Mouse (Mus musculus) bone marrow, adult 2 months (tissue): Measurements from ENCODE around the gene Lman2. TPM values are rescaled to one million over a fixed set of nuclear protein-coding genes. Genes with fewer than 3 reads are reported as not detected.

Source experiments
- H3K27ac ChIP-seq: fragments of 200-500 bp; 2 replicates; pipeline ENCODE4 v1.5.1; 2012; ENCODE audit warnings: low read depth, mild to moderate bottlenecking, control low read depth, inconsistent platforms, low read length; ENCODE audit not compliant: control insufficient read depth, poor library complexity, insufficient read depth
- H3K4me1 ChIP-seq: fragments of 200-500 bp; 2 replicates; pipeline ENCODE4 v1.6.1; 2011; ENCODE audit warnings: low read length; ENCODE audit not compliant: control insufficient read depth, insufficient read depth
- H3K4me3 ChIP-seq: fragments of 200-500 bp; replicated peaks from 2 replicates; pipeline ENCODE3; 2011; ENCODE audit warnings: mild to moderate bottlenecking, low read depth, low read length, control low read depth; ENCODE audit not compliant: control insufficient read depth
- CTCF ChIP-seq: fragments of 200-500 bp; IDR thresholded peaks from 2 replicates; pipeline ENCODE4 v1.5.1; 2011; ENCODE audit warnings: low read length, control low read depth; ENCODE audit not compliant: control insufficient read depth, insufficient read depth
- POLR2A ChIP-seq: fragments of 200-500 bp; IDR thresholded peaks from 2 replicates; pipeline ENCODE4 v1.6.1; 2011; ENCODE audit warnings: low read depth, mild to moderate bottlenecking, control low read depth, low read length, borderline replicate concordance; ENCODE audit not compliant: control insufficient read depth
- WGBS: fragments of 180-500 bp; shearing (Covaris S2); methylation state at CpG from one replicate; pipeline ENCODE4 v1.1.7; 2018; 5-methylcytosine and 5-hydroxymethylcytosine counted together
- polyA plus RNA-seq: library from polyadenylated mRNA; stranded (reverse); fragments of >200 nt; gene quantifications from 2 replicates; pipeline ENCODE4 v1.2.4, GENCODE M21; 2011; ENCODE audit warnings: low replicate concordance; ENCODE audit not compliant: missing spikeins, insufficient read depth, insufficient read length

The Lman2 gene
- polyA plus RNA-seq, 1 experiment, result 50.1 TPM

DNA sequence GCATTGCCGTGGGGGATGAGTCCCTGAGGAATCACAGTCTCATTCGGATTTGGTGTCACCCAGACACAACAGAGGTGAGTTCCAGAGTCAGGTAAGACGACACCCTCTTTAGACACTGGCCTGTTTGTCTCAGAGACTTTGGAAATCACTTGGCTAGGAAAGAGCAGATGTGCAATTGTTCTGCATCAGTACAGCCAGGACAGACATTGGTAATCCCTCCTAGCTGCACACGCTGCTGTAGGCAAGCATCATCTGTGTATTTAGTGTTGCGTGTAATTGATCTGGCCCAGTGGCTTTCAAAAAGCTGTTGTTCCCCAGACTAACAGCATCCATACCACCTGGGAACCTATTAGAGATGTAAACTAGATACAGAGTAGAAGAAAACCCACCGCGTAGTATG, 40.7 kb upstream of the Lman2 start:
- Histone ChIP-seq H3K4me3 (no peak overlapping the region), H3K4me1 (peaks cover 12% of the 10 kb centered on the region), H3K27ac (no peak overlapping the region)
- 75% methylated on average over 7 of the region's 7 CpGs for WGBS
- TF ChIP-seq POLR2A, result no peak
- no peak for TF ChIP-seq CTCF

DNA sequence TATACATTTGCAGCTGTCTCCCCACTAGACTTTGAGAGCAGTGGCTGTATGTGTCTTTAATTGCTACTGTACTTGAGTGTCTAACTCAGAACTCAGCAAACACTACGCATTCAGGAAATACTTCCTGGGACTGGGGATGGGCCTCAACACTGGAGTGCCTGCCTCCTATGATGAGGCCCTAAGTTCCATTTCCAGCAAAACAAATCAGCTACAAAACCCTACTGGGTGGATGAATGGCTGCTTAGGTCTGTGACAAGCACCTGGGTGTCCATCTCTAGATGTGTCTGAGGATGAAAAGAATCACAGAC, 37.4 kb upstream of the Lman2 start:
- Histone ChIP-seq H3K27ac (no peak overlapping the region), H3K4me3 (no peak overlapping the region), H3K4me1 (peaks cover 8% of the 10 kb centered on the region)
- WGBS, result 64% methylated on average over 1 of the region's 1 CpGs
- no peak for TF ChIP-seq POLR2A
- TF ChIP-seq CTCF, result no peak

DNA sequence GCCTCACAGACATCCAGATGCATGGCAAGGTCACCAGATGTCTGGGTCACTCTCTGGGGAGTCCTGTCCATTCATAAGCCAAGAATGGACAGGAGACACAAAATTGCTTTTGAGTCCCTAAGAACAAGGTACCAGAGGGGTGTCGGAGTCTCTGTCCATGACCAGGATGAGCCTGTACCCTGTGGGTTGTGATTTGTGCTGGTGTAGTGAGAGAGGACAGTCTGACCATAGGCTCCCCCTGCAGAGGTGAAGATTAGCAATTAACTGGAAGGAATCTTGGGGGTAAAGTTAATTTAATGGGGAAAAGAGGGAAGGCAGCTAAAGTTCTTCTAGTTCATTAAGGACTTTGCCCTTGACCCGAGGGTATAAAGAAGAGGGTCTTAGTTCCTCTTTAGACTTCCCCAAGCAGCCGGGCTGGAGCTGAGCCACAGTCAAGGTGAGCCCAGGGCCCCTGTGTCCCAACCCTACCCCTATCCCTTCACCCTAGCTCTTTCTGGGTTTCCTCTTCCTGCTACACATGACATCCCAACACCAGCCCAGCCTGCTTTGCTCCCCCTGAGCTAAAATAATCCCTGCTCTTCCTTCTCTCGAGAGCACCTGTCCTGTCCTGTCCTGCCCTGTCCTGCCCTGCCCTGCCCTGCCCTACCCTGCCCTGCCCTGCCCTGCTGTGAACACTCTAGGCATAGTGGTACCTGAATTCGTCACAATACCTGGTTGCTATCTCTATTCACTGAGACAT, 36.9 kb upstream of the Lman2 start:
- Histone ChIP-seq H3K27ac (no peak overlapping the region), H3K4me1 (peaks cover 5% of the 10 kb centered on the region), H3K4me3 (no peak overlapping the region)
- TF ChIP-seq CTCF, result no peak
- TF ChIP-seq POLR2A, result no peak
- WGBS, result 27% methylated on average over 5 of the region's 5 CpGs

DNA sequence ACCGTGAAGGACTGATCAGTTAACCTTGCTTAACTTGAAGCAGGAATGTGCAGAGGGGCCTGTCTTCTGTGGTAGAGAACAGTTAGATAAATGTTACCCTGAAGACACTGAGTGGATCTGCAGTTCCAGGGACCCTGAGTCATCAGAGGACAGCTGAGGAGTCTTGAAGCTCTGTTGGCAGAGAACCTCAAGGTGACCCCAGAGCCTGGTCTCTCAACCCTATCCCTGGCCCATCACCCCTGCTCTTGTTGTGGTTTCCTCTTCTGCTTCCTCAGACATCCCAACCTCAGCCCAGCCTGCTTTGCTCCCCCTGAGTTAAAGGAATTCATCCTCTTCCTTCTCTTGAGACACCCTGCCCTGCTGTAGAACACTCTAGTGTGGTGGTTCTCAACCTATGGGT, 35.5 kb upstream of the Lman2 start, which contains the start of gene Slc34a1:
Slc34a1 (plus strand) TSS at position 100 of the 400 bp plus-strand sequence.
- H3K4me3 ChIP-seq, result no peak within 1 kb of the TSS
- TF ChIP-seq CTCF (no peak), POLR2A (no peak)
- H3K27ac ChIP-seq, result no peak within 1 kb of the TSS
- peaks cover 2% of the 10 kb centered on the region for H3K4me1 ChIP-seq
- WGBS, result 29% methylated on average over 1 of the region's 1 CpGs

DNA sequence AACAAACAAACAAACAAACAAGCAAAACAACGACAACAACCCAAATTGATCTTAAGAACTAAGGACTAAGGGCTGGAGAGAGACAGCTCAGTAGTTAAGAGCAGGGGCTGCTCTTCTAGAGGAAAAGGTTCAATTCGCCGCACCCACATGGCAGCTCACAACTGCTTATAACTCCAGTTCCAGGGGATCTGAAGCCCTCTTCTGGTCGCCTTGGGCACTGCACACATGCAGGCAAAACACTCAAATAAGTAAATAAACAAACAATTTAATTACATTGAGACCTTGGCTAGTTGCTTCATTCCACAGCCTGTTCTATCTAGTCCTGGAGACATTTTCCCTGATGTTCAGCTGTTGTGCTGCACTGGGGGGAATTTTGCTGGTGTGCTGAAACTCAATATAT, 30.4 kb upstream of the Lman2 start:
- TF ChIP-seq CTCF (peak; percentile 58; the same call in 1 of the 2 replicates), POLR2A (no peak)
- WGBS, result 73% methylated on average over 4 of the region's 4 CpGs
- Histone ChIP-seq H3K4me3 (no peak overlapping the region), H3K27ac (no peak overlapping the region), H3K4me1 (no peaks in the 10 kb centered on the region)

DNA sequence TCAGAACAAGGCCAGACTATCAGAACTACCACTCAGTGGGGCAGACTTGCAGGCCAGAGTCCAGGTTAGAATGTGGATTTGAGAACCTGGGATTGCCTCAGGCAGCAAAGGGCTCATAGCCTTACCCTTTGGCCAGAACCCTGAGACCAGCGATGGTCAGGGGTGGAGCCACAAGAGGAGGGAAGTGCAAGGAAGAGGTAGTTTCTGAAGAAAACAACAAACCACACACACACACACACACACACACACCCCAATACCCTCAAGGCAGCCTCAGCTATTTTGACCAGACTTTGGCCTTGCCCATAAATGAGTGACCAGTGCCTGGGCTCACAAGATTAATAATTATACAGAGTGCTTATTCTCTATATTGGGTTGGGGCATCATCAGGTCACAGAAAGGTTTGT, 29.0 kb upstream of the Lman2 start:
- Histone ChIP-seq H3K27ac (no peak overlapping the region), H3K4me3 (no peak overlapping the region), H3K4me1 (no peaks in the 10 kb centered on the region)
- 22% methylated on average over 1 of the region's 1 CpGs for WGBS
- TF ChIP-seq POLR2A, result no peak
- no peak for TF ChIP-seq CTCF

DNA sequence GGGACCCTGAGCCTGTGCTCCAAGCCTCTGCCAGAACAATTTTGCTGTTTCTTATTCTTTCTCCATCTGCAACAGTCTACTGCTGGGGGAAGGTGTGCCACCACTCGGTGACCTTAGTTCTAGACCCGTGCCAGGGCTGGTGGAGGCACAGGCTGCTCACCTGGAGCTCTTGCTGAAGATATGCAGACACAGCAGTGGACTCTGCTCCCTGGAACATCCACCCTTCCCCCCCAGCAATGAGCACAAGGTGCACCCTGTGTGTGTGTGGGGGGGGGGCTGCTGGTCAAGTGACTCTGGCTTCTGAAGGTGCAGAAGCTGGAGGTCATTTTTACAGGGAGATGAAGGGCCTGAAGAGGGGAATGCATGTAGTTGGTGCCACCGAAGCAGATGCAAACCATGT, 28.1 kb upstream of the Lman2 start:
- Histone ChIP-seq H3K4me3 (no peak overlapping the region), H3K27ac (no peak overlapping the region), H3K4me1 (no peaks in the 10 kb centered on the region)
- no peak for TF ChIP-seq CTCF
- WGBS, result 84% methylated on average over 3 of the region's 3 CpGs

DNA sequence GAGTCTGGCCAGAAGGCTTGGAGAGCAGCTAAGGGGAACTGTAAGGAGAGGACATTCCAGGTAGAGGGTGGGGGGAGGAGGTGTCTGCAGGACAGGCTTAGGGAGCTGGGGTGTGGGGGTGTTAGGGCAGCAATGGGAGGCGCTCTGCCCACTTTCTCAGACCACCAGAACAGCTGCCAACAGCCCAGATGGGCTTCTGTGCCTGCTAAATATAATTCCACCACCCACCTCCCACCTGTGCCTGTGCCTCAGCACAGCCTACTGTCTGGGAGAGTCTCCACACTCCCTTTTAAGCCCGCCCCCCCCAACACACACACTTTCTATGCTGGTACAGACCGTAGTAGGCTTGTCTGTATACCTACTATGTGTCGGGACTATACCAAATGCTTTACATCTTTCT, 19.2 kb upstream of the Lman2 start:
- no peak overlapping the region for H3K27ac ChIP-seq
- WGBS, result 87% methylated on average over 4 of the region's 4 CpGs
- H3K4me3 ChIP-seq, result no peak overlapping the region
- no peaks in the 10 kb centered on the region for H3K4me1 ChIP-seq
- TF ChIP-seq CTCF, result no peak
- TF ChIP-seq POLR2A, result no peak
